Mouse (Mus musculus): ENCODE measurements around the gene Tmem205.

DNA sequence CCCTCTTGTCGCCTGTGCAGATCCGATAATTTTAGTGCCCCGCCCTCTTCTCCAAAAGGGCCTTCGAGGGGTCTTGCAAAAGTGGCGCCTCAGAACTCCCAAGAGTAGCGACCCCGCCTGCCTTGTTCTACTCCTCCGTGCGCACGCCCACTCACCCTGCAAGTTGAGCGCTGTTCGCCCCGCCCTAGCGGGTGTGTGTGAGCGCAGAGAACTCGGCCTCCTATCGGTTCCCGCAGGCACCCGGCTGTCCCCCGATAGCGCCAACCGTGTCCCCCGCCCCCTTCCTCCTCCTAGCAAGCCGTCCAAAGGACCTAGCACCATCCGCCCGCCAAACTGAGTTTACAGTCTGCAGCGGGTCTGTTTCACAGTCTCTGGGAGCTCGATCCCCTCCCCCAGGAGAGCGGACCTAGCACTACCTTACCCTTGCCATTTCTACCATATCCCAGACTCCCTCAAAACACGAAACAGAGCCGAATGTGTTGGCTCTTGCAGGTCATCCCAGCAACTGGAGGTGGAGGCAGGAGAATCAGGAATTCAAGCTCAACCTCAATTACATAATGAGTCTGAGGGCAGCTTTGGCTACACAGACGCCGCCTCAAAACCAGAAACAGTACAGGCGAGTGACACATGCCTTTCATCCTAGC lies 35.2 kb upstream of the Tmem205 start:
- TF ChIP-seq EP300 (IDR thresholded peaks at IDR 0.05; ENCODE audit: insufficient read depth, low read depth, low read length) (no peak), POLR2A (IDR thresholded peaks at IDR 0.05; ENCODE audit: insufficient read depth, low read length) (no peak), CTCF (IDR thresholded peaks at IDR 0.05; ENCODE audit: low read depth, low read length) (no peak)
